Mouse (Mus musculus) limb, embryonic 14.5 days (tissue): ENCODE data around the gene Ifnl2. TPM values are rescaled to one million over a fixed set of nuclear protein-coding genes. Genes with fewer than 3 reads are reported as not detected.

Source experiments
- ATAC-seq: fragments of 200-750 bp; cut with Nextera tagmentation; 2 replicates; pipeline ENCODE4 v1.8.0; 2017; ENCODE audit warnings: low read depth, moderate number of reproducible peaks, moderate TSS enrichment; ENCODE audit not compliant: low FRiP score
- DNase-seq: peaks from one replicate; pipeline ENCODE4 v3.0.0-alpha.2; 2015; ENCODE audit warnings: low spot score
- H3K27ac ChIP-seq: fragments of 300-500 bp; sonication (generic); replicated peaks from 2 replicates; pipeline ENCODE4 v1.5.1; 2014; ENCODE audit warnings: low read depth, mild to moderate bottlenecking, low read length, moderate library complexity, mixed read lengths
- H3K27me3 ChIP-seq: fragments of 300-500 bp; sonication (generic); 2 replicates; pipeline ENCODE4 v1.6.1; 2014; ENCODE audit warnings: low read length, mixed read lengths; ENCODE audit not compliant: control insufficient read depth, insufficient read depth
- H3K36me3 ChIP-seq: fragments of 300-500 bp; sonication (generic); 2 replicates; pipeline ENCODE4 v1.6.1; 2014; ENCODE audit warnings: mild to moderate bottlenecking, low read length, moderate library complexity, mixed read lengths; ENCODE audit not compliant: control insufficient read depth, insufficient read depth
- H3K4me1 ChIP-seq: fragments of 300-500 bp; sonication (generic); 2 replicates; pipeline ENCODE4 v1.6.1; 2014; ENCODE audit warnings: antibody characterized with exemption, low read length, mixed read lengths; ENCODE audit not compliant: control insufficient read depth, insufficient read depth
- H3K4me2 ChIP-seq: fragments of 300-500 bp; sonication (generic); replicated peaks from 2 replicates; pipeline ENCODE4 v1.6.1; 2014; ENCODE audit warnings: low read depth, mild to moderate bottlenecking, low read length, moderate library complexity; ENCODE audit not compliant: severe bottlenecking
- H3K4me3 ChIP-seq: fragments of 300-500 bp; sonication (generic); replicated peaks from 2 replicates; pipeline ENCODE4 v1.5.1; 2014; ENCODE audit warnings: low read length
- H3K9ac ChIP-seq: fragments of 300-500 bp; sonication (generic); 2 replicates; pipeline ENCODE4 v1.6.1; 2014; ENCODE audit warnings: mild to moderate bottlenecking, low read depth, low read length, moderate library complexity; ENCODE audit not compliant: severe bottlenecking
- H3K9me3 ChIP-seq: fragments of 300-500 bp; sonication (generic); 2 replicates; pipeline ENCODE4 v1.6.1; 2016; ENCODE audit warnings: low read length; ENCODE audit not compliant: control insufficient read depth
- POLR2A ChIP-seq: fragments of 200-500 bp; IDR thresholded peaks from 2 replicates; pipeline ENCODE4 v1.8.0; 2012; ENCODE audit warnings: inconsistent platforms, mild to moderate bottlenecking, moderate library complexity, borderline replicate concordance; ENCODE audit not compliant: insufficient read depth, insufficient read length; ENCODE audit errors: extremely low read depth
- WGBS: fragments of 180-500 bp; shearing (Covaris S2); extraction: QIAGEN DNeasy Blood & Tissue Kit; methylation state at CpG from one replicate; pipeline ENCODE4 v1.1.7; 2014; 5-methylcytosine and 5-hydroxymethylcytosine counted together
- polyA plus RNA-seq, 2 experiments: library from polyadenylated mRNA; depleted of rRNA in 1 of 2; stranded (reverse) in 1 of 2; unstranded in 1 of 2; fragments of >200 nt; fragmentation: Nextera tagmentation in 1 of 2; extraction: Ambion mirVana in 1 of 2; gene quantifications; 2 replicates each; pipeline versions ENCODE4 v1.2.1 to v1.2.3; 2012 to 2014

Gene Ifnl2
- polyA plus RNA-seq, 2 experiments, result not detected

DNA sequence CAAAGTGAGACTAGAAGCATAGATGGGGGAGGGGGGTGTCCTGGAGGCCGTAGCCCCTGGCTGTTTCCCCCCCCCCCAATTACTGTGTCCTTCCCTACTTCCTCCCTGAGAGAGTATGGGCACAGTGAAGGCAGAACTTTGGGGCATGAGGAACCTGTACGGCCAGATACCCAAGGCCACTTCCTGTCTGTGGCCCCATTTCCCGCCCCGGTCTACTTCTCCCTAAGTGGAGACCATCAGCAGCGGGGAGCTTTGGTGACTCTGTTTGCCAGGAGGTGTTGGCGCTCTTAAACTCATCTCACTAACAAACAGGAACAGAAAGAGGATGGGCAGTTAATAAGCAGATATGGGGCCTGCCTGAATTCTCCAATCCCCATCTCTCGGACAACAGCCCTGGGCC lies 37.4 kb upstream of the Ifnl2 start:
- H3K9ac ChIP-seq, result no peak overlapping the region
- H3K27ac ChIP-seq, result no peak overlapping the region
- WGBS, result 68% methylated on average over 7 of the region's 7 CpGs
- no peak overlapping the region for H3K4me3 ChIP-seq
- H3K36me3 ChIP-seq, result no peaks in the 10 kb centered on the region
- H3K27me3 ChIP-seq, result peaks cover 47% of the 10 kb centered on the region
- DNase-seq, result no peak
- TF ChIP-seq POLR2A, result no peak
- H3K4me1 ChIP-seq, result peaks cover 5% of the 10 kb centered on the region
- no peaks in the 10 kb centered on the region for H3K9me3 ChIP-seq
- ATAC-seq, result no peak
- no peak overlapping the region for H3K4me2 ChIP-seq

DNA sequence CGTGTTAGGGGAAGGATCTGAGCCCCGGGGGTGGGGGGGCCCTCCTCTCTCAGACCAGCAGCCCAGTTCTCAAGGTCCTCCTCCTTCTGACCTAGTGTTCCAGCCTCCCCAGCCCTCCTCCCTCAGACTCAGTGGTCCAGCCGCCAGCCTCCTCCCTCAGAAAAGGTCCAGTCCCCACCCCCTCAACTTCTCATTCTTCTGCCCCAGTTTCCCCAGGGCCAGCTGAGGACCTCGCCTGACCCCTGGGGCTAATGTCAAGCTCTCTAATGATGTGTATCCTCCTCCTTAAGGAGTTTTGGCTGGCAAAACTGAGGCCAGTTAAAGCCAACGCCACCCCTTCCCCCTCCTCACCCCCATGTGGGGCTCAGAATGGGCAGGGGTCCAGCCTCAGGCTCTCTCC lies 36.9 kb upstream of the Ifnl2 start, which contains the start of gene Nccrp1:
Gene Nccrp1 (minus strand): TSS at position 101 of the 400 bp plus-strand sequence.
- Histone ChIP-seq H3K27me3 (peaks cover 47% of the 10 kb centered on the region), H3K4me3 (peak within 1 kb of the TSS; percentile 22), H3K27ac (no peak within 1 kb of the TSS), H3K4me2 (peak within 1 kb of the TSS; percentile 35), H3K9ac (no peak within 1 kb of the TSS; the same call in 1 of the 2 replicates), H3K4me1 (peaks cover 5% of the 10 kb centered on the region), H3K36me3 (no peaks in the 10 kb centered on the region), H3K9me3 (no peaks in the 10 kb centered on the region)
- DNase-seq (no peak), ATAC-seq (no peak)
- 3% methylated on average over 3 of the region's 5 CpGs for WGBS
- no peak for TF ChIP-seq POLR2A

DNA sequence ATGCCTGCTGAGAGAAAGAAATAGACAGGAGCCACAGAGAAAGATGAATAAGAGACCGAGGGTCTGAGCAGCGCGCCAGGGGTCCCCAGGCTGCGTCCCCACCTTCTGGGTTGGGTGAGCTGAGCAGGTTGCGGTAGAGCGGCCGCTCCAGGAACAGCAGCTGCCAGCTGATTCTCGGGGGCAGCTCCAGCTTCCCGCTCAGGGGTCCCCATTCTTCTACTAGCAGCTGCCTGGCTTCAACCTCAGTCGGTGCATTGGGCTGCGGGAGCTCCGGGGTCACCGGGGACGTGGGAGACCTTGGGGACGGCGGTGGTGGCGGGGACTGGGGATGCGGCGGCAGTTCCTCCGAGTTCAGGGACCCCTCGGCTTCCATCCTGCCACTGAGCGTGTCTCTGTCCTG lies 36.4 kb upstream of the Ifnl2 start:
- Histone ChIP-seq H3K4me2 (peak overlapping the region; percentile 35), H3K36me3 (no peaks in the 10 kb centered on the region), H3K4me3 (peak overlapping the region; percentile 22), H3K4me1 (peaks cover 5% of the 10 kb centered on the region), H3K9ac (no peak overlapping the region; the same call in 1 of the 2 replicates), H3K27ac (no peak overlapping the region), H3K27me3 (peaks cover 47% of the 10 kb centered on the region), H3K9me3 (no peaks in the 10 kb centered on the region)
- ATAC-seq, result no peak
- no peak for TF ChIP-seq POLR2A
- no peak for DNase-seq
- 1% methylated on average over 21 of the region's 22 CpGs for WGBS

DNA sequence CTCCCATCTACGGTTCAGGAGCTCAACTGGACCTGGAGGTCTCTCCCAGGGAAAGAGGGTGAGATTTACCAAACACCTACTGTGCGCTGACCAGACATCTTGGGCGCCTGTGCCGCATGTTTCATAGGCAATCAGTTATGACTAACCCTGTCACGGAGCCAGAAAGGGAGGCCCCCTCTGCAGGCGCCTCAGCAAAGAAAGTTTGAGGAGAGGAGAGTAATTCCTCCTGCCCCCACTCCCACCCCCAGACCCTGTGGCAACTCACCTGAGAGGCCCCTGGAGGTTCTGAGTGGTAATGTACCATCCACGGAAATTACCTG lies 35.6 kb upstream of the Ifnl2 start:
- Histone ChIP-seq H3K36me3 (no peaks in the 10 kb centered on the region), H3K9me3 (no peaks in the 10 kb centered on the region), H3K4me2 (no peak overlapping the region), H3K27me3 (peaks cover 47% of the 10 kb centered on the region), H3K4me3 (no peak overlapping the region), H3K27ac (no peak overlapping the region), H3K9ac (no peak overlapping the region), H3K4me1 (peaks cover 5% of the 10 kb centered on the region)
- ATAC-seq, result no peak
- whole genome bisulfite sequencing, result 49% methylated on average over 6 of the region's 7 CpGs
- no peak for DNase-seq
- no peak for TF ChIP-seq POLR2A

DNA sequence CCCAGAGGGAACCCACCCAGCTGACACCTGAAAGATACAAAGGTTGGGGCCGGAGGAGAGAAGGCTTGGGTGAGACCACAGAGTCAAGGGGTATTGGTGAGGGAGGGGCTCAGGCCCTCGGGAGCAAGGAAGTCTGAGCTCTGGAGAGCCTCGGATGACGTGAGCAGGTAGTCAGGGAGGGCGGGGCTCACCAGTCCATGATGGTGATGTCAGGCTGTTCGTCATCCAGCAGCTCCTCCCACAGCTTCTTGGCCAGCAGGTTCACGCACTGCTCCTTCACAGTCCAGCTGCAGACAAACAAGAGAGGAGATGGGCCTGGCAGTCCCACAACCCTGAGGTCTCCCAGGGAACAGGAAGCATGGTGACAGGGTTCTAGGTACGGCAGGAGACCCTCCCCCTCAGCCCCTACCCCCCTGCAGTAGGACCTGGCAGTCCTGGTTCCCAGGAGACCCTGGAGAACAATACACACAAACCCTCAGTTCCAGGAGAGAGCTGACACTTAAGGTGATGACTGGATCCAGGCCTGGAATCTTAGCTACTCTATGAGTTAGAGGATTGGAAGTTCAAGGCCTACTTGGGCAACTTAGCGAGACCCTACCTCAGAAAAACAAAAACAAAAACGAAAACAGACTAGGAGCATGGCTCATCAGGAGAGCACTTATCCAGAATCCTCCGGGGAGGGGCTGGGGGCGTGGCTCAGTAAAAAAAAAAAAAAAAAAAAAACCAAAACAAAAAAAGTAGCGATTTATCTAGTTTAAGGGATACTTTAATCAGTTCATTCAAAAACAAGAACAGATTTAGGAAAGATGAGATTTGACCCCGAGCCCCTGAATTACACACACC lies 35.0 kb upstream of the Ifnl2 start:
- Histone ChIP-seq H3K4me1 (peaks cover 5% of the 10 kb centered on the region), H3K27ac (no peak overlapping the region), H3K9me3 (no peaks in the 10 kb centered on the region), H3K9ac (no peak overlapping the region), H3K36me3 (no peaks in the 10 kb centered on the region), H3K4me2 (no peak overlapping the region), H3K27me3 (peaks cover 47% of the 10 kb centered on the region), H3K4me3 (no peak overlapping the region)
- TF ChIP-seq POLR2A, result no peak
- no peak for ATAC-seq
- WGBS, result 27% methylated on average over 14 of the region's 14 CpGs
- no peak for DNase-seq

DNA sequence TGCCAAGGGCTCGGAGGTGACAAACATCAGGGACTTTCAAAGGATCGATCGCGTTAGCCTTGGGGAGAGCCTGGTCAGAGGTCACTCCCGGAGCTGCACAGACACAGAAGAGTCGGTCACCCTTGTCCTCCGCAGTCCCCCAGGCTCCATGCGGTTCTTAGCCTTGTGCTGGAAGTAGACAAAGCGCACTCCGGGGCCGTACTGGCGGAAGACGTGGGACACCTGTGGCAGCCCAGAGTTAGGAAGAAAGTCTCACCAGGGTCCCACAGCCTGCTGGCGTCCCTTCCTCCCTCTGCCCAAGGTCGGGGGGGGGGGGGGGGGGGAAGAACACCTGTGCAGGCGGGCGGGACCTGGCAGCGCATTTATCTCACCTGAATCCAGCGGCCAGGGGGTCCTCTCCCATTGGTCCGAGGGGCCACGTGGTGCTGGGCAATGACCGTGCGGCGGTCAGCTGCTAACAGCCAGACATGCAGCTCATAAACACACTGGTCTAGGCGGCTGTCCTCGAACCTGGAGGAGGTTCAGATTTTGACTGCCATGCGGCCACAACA lies 33.9 kb upstream of the Ifnl2 start:
- peaks cover 5% of the 10 kb centered on the region for H3K4me1 ChIP-seq
- no peak for TF ChIP-seq POLR2A
- DNase-seq (no peak), ATAC-seq (no peak)
- no peak overlapping the region for H3K27ac ChIP-seq
- no peak overlapping the region for H3K4me2 ChIP-seq
- H3K9ac ChIP-seq, result no peak overlapping the region
- H3K4me3 ChIP-seq, result no peak overlapping the region
- H3K36me3 ChIP-seq, result no peaks in the 10 kb centered on the region
- H3K9me3 ChIP-seq, result no peaks in the 10 kb centered on the region
- H3K27me3 ChIP-seq, result peaks cover 47% of the 10 kb centered on the region
- WGBS, result 5% methylated on average over 23 of the region's 27 CpGs
